Mouse (Mus musculus) cerebellum, adult 2 months (tissue): Measurements from ENCODE around the gene Fbxw10. TPM values are rescaled to one million over a fixed set of nuclear protein-coding genes. Genes with fewer than 3 reads are reported as not detected.
A peak's percentile ranks its signal among the peaks of the same experiment; 100 is the strongest.

Experiments used
- DNase-seq, 2 experiments: peaks; one replicate each; pipeline ENCODE4 v3.0.0; 2021
- H3K27ac ChIP-seq: fragments of 200-500 bp; 2 replicates; pipeline ENCODE4 v1.5.1; 2012; ENCODE audit warnings: low read length, control low read depth, inconsistent platforms; ENCODE audit not compliant: insufficient read depth
- H3K27me3 ChIP-seq: fragments of 200-500 bp; 2 replicates; pipeline ENCODE4 v1.6.1; 2012; ENCODE audit warnings: inconsistent platforms, mild to moderate bottlenecking, low read length, moderate library complexity; ENCODE audit not compliant: control insufficient read depth, insufficient read depth
- H3K4me1 ChIP-seq: fragments of 200-500 bp; 2 replicates; pipeline ENCODE4 v1.6.1; 2011; ENCODE audit warnings: low read length; ENCODE audit not compliant: control insufficient read depth, insufficient read depth
- H3K4me3 ChIP-seq: fragments of 200-500 bp; replicated peaks from 2 replicates; pipeline ENCODE3; 2011; ENCODE audit warnings: mild to moderate bottlenecking, low read depth, low read length, control low read depth; ENCODE audit not compliant: insufficient read depth
- CTCF ChIP-seq: fragments of 200-500 bp; IDR thresholded peaks from 2 replicates; pipeline ENCODE4 v1.5.1; 2011; ENCODE audit warnings: low read depth, mild to moderate bottlenecking, control low read depth, low read length, moderate library complexity, borderline replicate concordance; ENCODE audit not compliant: insufficient read depth
- POLR2A ChIP-seq: fragments of 200-500 bp; IDR thresholded peaks from 2 replicates; pipeline ENCODE4 v1.6.1; 2011; ENCODE audit warnings: low read length, control low read depth, borderline replicate concordance; ENCODE audit not compliant: insufficient read depth
- WGBS: fragments of 180-500 bp; shearing (Covaris S2); methylation state at CpG from one replicate; pipeline ENCODE4 v1.1.7; 2018; 5-methylcytosine and 5-hydroxymethylcytosine counted together
- polyA plus RNA-seq: library from polyadenylated mRNA; depleted of rRNA; stranded (reverse); fragments of >200 nt; gene quantifications from 2 replicates; pipeline ENCODE4 v1.2.3, GENCODE M21; 2012

Gene Fbxw10
- polyA plus RNA-seq, 1 experiment, result 1.8 TPM

DNA sequence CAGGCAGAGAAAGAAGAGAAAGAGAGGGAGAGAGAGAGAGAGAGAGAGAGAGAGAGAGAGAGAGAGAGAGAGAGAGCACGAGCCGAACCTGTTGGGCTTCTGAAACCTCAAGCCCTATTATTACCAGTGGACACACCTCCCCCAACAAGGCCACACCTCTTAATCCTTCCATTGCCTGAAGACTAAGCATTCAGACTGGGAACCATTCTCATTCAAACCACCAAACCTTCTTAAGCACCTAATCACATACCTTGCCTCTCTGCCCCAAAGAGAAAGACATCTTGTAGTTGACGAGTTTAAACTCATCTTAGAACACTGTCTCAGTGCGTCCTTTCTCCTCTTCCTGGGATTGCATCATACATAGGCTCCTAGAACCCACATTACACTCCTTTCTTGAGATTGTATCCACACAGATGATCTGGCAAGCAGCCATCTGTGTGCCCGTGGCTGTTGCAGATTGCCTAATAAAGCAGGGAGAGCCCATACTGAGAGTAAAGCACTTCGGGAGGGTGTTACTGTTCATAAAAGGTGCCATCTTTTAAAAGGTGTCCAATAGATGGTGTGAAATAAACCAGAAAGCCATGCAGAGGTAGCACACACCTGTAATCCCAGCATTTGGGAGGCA, 57.1 kb downstream of the Fbxw10 start:
- DNase-seq, result no peak
- WGBS, result 70% methylated on average over 6 of the region's 6 CpGs
- no peak overlapping the region for H3K4me3 ChIP-seq
- H3K27me3 ChIP-seq, result no peaks in the 10 kb centered on the region
- TF ChIP-seq CTCF (no peak), POLR2A (no peak)
- no peak overlapping the region for H3K27ac ChIP-seq
- no peaks in the 10 kb centered on the region for H3K4me1 ChIP-seq

DNA sequence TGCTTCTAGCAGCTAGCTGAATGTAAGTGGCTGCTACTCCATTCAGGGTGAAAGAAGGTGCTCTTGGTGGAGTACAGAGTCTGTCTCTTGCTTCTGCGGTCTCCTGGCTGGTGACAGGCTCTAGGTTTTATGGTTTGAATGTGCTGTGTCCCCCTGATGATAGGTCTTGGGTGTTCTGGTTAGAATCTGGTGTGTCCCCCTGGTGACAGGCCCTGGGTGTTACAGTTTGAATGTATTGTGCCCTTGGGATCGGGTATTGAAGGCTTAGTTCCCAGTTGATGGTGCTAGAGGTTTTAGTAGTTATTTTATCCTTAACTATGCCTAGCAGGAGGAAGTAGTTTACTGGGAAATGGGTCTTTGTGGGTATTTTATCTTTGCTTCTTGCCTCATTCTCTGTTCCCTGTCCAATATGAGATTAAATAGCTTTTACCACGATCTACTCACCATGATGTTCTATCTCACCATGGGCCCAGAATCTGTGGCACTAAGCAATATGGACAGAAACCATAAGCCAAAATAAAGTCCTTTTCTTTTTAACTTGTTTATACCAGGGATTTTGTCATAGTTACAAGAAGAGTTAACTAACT, 62.9 kb downstream of the Fbxw10 start:
- Histone ChIP-seq H3K4me1 (no peaks in the 10 kb centered on the region), H3K27ac (no peak overlapping the region), H3K4me3 (no peak overlapping the region), H3K27me3 (no peaks in the 10 kb centered on the region)
- TF ChIP-seq CTCF (no peak), POLR2A (no peak)
- DNase-seq, result no peak
- 83% methylated on average over 3 of the region's 3 CpGs for WGBS

DNA sequence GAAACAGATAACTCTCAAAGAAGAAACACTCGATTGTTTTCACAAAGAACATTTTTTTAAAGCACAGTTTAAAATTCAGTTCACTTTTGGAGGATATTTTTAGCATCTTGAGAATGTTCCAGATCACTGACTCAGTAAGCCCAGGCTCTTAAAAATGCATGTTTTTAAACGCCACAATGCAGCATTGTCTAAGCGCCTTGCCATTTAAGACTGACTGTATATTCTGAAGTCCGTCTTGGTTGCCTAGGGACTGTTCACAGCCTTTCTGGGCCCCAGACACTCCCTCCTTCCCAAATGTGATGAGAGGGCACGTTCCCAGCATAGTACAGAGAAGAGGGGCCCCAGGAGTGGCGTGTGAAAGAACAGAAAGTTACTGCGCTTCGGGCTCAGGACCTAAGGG, 64.5 kb downstream of the Fbxw10 start:
- no peak overlapping the region for H3K27ac ChIP-seq

DNA sequence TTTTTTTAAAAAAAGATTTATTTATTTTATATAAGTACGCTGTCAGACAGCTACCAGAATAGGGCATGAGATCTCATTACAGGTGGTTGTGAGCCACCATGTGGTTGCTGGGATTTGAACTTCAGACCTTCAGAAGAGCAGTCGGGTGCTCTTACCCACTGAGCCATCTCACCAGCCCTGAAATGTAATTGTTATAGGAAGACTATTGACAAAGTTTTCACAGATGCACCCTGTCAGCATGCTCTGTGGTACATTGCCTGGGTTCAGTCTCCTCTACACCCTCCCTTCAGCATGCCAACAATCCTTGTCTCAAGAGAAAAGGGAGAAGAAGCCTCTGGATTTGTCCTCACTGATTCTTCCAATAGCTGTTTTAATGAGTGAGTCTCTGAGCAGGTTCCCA, 66.3 kb downstream of the Fbxw10 start:
- Histone ChIP-seq H3K4me3 (no peak overlapping the region), H3K27ac (no peak overlapping the region), H3K4me1 (no peaks in the 10 kb centered on the region), H3K27me3 (no peaks in the 10 kb centered on the region)
- TF ChIP-seq POLR2A, result no peak
- no peak for DNase-seq
- WGBS, result 91% methylated on average over 2 of the region's 2 CpGs

More for the DNA sequence above, 64.5 kb downstream of the Fbxw10 start:
- Histone ChIP-seq H3K4me1 (no peaks in the 10 kb centered on the region), H3K27me3 (no peaks in the 10 kb centered on the region), H3K4me3 (no peak overlapping the region)
- no peak for DNase-seq
- TF ChIP-seq POLR2A, result no peak
- no peak for TF ChIP-seq CTCF
- WGBS, result 28% methylated on average over 8 of the region's 8 CpGs

DNA sequence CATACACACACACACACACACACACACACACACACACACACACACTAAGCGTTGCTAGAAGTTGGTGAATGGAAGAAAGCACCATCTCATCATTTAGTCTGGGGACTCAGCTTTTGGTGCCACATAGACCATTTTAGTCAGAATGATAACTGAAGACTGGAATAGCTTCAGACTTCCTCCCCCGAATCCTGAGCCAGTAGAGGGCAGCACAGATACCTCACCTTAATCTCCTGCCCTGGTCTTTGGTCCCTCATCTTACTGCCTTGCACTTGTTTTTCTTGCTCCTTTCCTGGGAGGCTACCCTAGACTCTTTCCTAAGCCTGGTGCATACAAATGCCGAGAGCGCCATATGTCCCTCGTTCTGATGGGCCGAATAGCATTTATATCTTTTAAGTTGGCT, 67.7 kb downstream of the Fbxw10 start:
- Histone ChIP-seq H3K27ac (no peak overlapping the region), H3K4me1 (no peaks in the 10 kb centered on the region), H3K4me3 (no peak overlapping the region), H3K27me3 (no peaks in the 10 kb centered on the region)
- WGBS, result 65% methylated on average over 6 of the region's 6 CpGs
- TF ChIP-seq POLR2A (no peak), CTCF (peak; percentile 40; the same call in 1 of the 2 replicates)
- peak in 1 of 2 experiments; percentile 7 for DNase-seq

DNA sequence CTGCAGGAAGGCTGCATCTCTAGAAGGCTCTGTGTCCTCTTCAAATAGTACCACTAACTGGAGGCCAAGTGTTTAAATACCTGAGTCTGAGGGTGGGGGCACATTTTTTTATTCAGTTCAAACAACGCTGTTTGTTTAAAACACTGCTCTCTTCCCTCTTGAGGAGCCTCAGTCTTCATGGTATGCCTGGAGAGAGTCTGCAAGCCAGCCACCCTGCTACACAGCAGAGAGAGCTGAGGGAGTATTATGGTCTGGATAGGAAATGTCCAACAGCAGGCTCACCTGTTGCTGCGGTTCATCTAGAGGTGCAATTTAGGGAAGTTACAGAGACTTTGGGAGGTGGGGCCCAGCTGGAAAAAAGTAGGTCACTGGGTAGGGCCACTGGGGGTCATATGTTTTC, 68.6 kb downstream of the Fbxw10 start:
- H3K27ac ChIP-seq, result no peak overlapping the region
- DNase-seq, result no peak
- WGBS, result 92% methylated on average over 2 of the region's 2 CpGs
- no peaks in the 10 kb centered on the region for H3K4me1 ChIP-seq
- no peak overlapping the region for H3K4me3 ChIP-seq
- TF ChIP-seq POLR2A, result no peak
- TF ChIP-seq CTCF, result no peak
- H3K27me3 ChIP-seq, result no peaks in the 10 kb centered on the region

DNA sequence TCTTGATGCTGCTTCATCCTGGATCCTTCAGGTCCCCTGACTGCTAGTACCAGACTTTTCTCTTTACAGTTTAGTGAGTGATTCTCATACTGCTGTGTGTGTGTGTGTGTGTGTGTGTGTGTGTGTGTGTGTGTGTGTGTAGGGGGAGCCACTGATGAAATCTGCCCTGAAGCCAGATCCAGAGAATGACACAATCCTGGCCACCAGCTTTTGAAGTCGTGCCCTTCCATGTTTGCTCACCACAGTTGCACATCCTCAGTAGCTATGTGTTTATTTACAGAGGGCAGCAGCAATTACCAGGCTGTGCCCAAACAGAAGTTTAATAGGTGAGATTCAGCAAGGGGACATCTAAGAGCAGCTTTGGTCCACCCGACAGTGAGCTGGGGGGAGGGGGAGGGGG, 69.9 kb downstream of the Fbxw10 start:
- Histone ChIP-seq H3K27me3 (no peaks in the 10 kb centered on the region), H3K4me3 (no peak overlapping the region), H3K4me1 (no peaks in the 10 kb centered on the region), H3K27ac (no peak overlapping the region)
- no peak for DNase-seq
- WGBS, result 42% methylated on average over 2 of the region's 2 CpGs
- TF ChIP-seq POLR2A (no peak), CTCF (no peak)

DNA sequence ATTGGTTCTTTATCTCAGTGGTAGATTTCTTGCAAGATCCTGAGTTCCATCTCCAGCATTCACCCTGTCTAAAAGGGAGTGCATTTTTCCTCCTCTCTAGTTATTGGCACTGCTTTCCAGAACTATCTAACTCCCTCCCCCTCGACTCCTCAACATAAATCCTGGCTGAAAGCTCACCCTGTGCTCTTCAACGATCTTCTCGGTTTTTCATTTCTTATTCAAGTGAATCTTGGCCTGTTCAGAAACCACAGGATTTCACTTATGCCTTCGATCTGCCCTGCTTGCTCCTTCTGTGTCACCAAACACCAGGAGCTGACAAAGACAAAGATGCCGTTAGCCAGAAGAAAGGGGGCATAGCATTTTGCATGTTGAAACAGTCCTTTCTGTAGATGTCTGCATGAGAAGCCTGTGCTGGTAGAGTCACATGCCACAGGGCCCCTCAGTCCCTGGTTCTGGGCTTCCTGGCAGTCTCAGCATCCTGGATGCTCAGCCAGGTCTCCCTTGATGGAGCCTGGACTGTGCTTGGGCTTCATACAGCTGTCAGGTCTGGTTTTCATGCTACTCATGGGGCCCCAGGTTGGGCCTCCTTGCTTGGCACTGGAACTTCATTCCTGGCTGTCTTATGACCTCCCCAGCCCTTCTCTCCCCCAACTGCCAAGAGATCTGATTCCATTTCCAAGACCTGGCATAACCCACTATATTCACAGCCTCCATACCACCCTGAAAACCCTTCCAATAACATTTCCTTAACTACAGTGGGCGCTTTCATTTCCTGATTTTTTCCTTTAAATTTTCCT, 73.3 kb downstream of the Fbxw10 start:
- no peaks in the 10 kb centered on the region for H3K27me3 ChIP-seq
- WGBS, result 51% methylated on average over 6 of the region's 6 CpGs
- no peak overlapping the region for H3K27ac ChIP-seq
- no peak for DNase-seq
- H3K4me1 ChIP-seq, result no peaks in the 10 kb centered on the region
- H3K4me3 ChIP-seq, result no peak overlapping the region
- no peak for TF ChIP-seq CTCF
- no peak for TF ChIP-seq POLR2A
